Comparison of ENCODE assay signal across 27 mouse cellular contexts in genomic region chr3:119987245-119987852, GRCm38 (mm10).
A peak's percentile ranks its signal among the peaks of the same experiment; 100 is the strongest.
DNase-seq lines count a peak whose midpoint lies in the region; ATAC-seq and TF ChIP-seq lines count a peak whose summit lies in the region.
"Had no signal": no experiment of that assay in that cellular context is flagged by ENCODE, and none has a peak within 500 bp of the region (broad histone marks: within the 10 kb centered on the region; RNA-seq: fewer than 3 reads in every experiment).

No protein-coding gene starts in this region.

- H3K4me1 ChIP-seq in kidney, postnatal 0 days (replicated peaks; ENCODE audit: insufficient read depth, low read length): no peaks in the 10 kb centered on the region
- H3K4me1 ChIP-seq in lung, embryonic 14.5 days (ENCODE audit: insufficient read depth): no peaks in the 10 kb centered on the region
- no peaks in the 10 kb centered on the region for H3K4me1 ChIP-seq in lung, adult 2 months (ENCODE audit: control insufficient read depth, insufficient read depth, low read length)
- H3K4me1 ChIP-seq in lung, postnatal 0 days (ENCODE audit: insufficient read depth, low read depth, low read length): no peaks in the 10 kb centered on the region
- H3K4me1 ChIP-seq: embryonic facial prominence, embryonic 10.5 days; embryonic facial prominence, embryonic 13.5 days; forebrain, embryonic 10.5 days; forebrain, embryonic 13.5 days; heart, embryonic 10.5 days; heart, embryonic 13.5 days had no signal

- no peak overlapping the region for H3K4me3 ChIP-seq in kidney, postnatal 0 days (replicated peaks; ENCODE audit: low read depth, low read length)
- H3K4me3 ChIP-seq in lung, embryonic 14.5 days (ENCODE audit: low read depth, low read length): no peak overlapping the region
- no peak overlapping the region for H3K4me3 ChIP-seq in lung, adult 2 months (replicated peaks; ENCODE audit: extremely low read depth, low read depth, low read length)
- no peak overlapping the region for H3K4me3 ChIP-seq in lung, postnatal 0 days (ENCODE audit: low read depth, low read length)
- H3K4me3 ChIP-seq: embryonic facial prominence, embryonic 10.5 days; embryonic facial prominence, embryonic 13.5 days; forebrain, embryonic 10.5 days; forebrain, embryonic 13.5 days; heart, adult 2 months; heart, embryonic 10.5 days; heart, embryonic 13.5 days had no signal

- DNase-seq in kidney, postnatal 0 days (ENCODE audit: low spot score): peak; percentile 28
- DNase-seq in kidney, adult 11 months: no peak
- DNase-seq in lung, embryonic 14.5 days: peak; percentile 44
- no peak for DNase-seq in lung, adult 2 months
- peak; percentile 12 for DNase-seq in lung, postnatal 0 days (ENCODE audit: low spot score)
- DNase-seq in lung, adult 18-20 months: no peak
- DNase-seq: adrenal gland, adult 8-10 months; adrenal gland, postnatal 25 days; cerebellum, adult 11-12 months; cerebellum, adult 8-10 months; cerebellum, postnatal 10 days; cerebellum, postnatal 36 days; embryo, embryonic 11 days; gastrocnemius, postnatal 10 days; gastrocnemius, postnatal 36 days; heart, adult 2 months; heart, postnatal 14 days; heart, postnatal 4 days had no signal

- no peak overlapping the region for H3K4me2 ChIP-seq in kidney, postnatal 0 days (ENCODE audit: low read length)
- no peak overlapping the region for H3K4me2 ChIP-seq in lung, embryonic 14.5 days
- H3K4me2 ChIP-seq in lung, postnatal 0 days (replicated peaks; ENCODE audit: low read depth, low read length): no peak overlapping the region
- H3K4me2 ChIP-seq: embryonic facial prominence, embryonic 13.5 days; forebrain, embryonic 13.5 days; heart, embryonic 13.5 days; hindbrain, embryonic 14.5 days had no signal

- no peak overlapping the region for H3K27ac ChIP-seq in kidney, postnatal 0 days
- no peak overlapping the region for H3K27ac ChIP-seq in lung, embryonic 14.5 days (ENCODE audit: low read depth)
- no peak overlapping the region for H3K27ac ChIP-seq in lung, postnatal 0 days (ENCODE audit: low read length)
- H3K27ac ChIP-seq: embryonic facial prominence, embryonic 10.5 days; embryonic facial prominence, embryonic 13.5 days; forebrain, embryonic 10.5 days; forebrain, embryonic 13.5 days; heart, adult 2 months; heart, embryonic 10.5 days; heart, embryonic 13.5 days; hindbrain, embryonic 14.5 days had no signal

- no peak for ATAC-seq in kidney, postnatal 0 days (replicated peaks; ENCODE audit: low FRiP score, low read depth)
- 0 out of 2 replicates have a peak, but pooled peaks have one; percentile 28 for ATAC-seq in lung, embryonic 14.5 days (ENCODE audit: insufficient read depth)
- no peak for ATAC-seq in lung, postnatal 0 days
- ATAC-seq: activated CD4-positive, CD25-positive, alpha-beta regulatory T cell, adult 4 months; forebrain, embryonic 13.5 days; forebrain, embryonic 16.5 days had no signal

- H3K9ac ChIP-seq in kidney, postnatal 0 days (ENCODE audit: low read depth, low read length): no peak overlapping the region
- H3K9ac ChIP-seq in lung, embryonic 14.5 days: no peak overlapping the region
- H3K9ac ChIP-seq in lung, postnatal 0 days (replicated peaks; ENCODE audit: low read depth): no peak overlapping the region
- H3K9ac ChIP-seq: embryonic facial prominence, embryonic 13.5 days; forebrain, embryonic 13.5 days; heart, embryonic 13.5 days; hindbrain, embryonic 14.5 days had no signal

- no peak for TF ChIP-seq CTCF in kidney, postnatal 0 days (IDR thresholded peaks at IDR 0.05; ENCODE audit: low read depth)
- no peak for TF ChIP-seq CTCF in lung, embryonic 14.5 days (IDR thresholded peaks at IDR 0.05; ENCODE audit: low read depth)
- TF ChIP-seq CTCF in lung, adult 2 months (IDR thresholded peaks at IDR 0.05; ENCODE audit: insufficient read depth, low read length): no peak
- TF ChIP-seq CTCF in lung, postnatal 0 days (IDR thresholded peaks at IDR 0.05): no peak

- WGBS in kidney, postnatal 0 days: 68% methylated on average over 3 of the region's 3 CpGs
- WGBS in lung, embryonic 14.5 days: 58% methylated on average over 3 of the region's 3 CpGs
- 69% methylated on average over 3 of the region's 3 CpGs for WGBS in lung, adult 2 months
- 63% methylated on average over 3 of the region's 3 CpGs for WGBS in lung, postnatal 0 days

- H3K27me3 ChIP-seq in kidney, postnatal 0 days (ENCODE audit: insufficient read depth, low read length): no peaks in the 10 kb centered on the region
- no peaks in the 10 kb centered on the region for H3K27me3 ChIP-seq in lung, embryonic 14.5 days (ENCODE audit: insufficient read depth, low read length)
- H3K27me3 ChIP-seq in lung, postnatal 0 days (replicated peaks; ENCODE audit: insufficient read depth, low read length): no peaks in the 10 kb centered on the region
- H3K27me3 ChIP-seq: embryonic facial prominence, embryonic 13.5 days; forebrain, embryonic 13.5 days; heart, embryonic 13.5 days had no signal

- no peaks in the 10 kb centered on the region for H3K9me3 ChIP-seq in kidney, postnatal 0 days (replicated peaks; ENCODE audit: low read length)
- no peaks in the 10 kb centered on the region for H3K9me3 ChIP-seq in lung, embryonic 14.5 days (ENCODE audit: low read depth, low read length)
- no peaks in the 10 kb centered on the region for H3K9me3 ChIP-seq in lung, postnatal 0 days (ENCODE audit: low read length)
- H3K9me3 ChIP-seq: embryonic facial prominence, embryonic 10.5 days; embryonic facial prominence, embryonic 13.5 days; forebrain, embryonic 10.5 days; forebrain, embryonic 13.5 days; heart, embryonic 10.5 days; heart, embryonic 13.5 days had no signal

- no peak for TF ChIP-seq EP300 in lung, postnatal 0 days (IDR thresholded peaks at IDR 0.05)

- H3K36me3 ChIP-seq in kidney, postnatal 0 days (ENCODE audit: insufficient read depth, low read length): no peaks in the 10 kb centered on the region
- no peaks in the 10 kb centered on the region for H3K36me3 ChIP-seq in lung, embryonic 14.5 days (ENCODE audit: insufficient read depth)
- H3K36me3 ChIP-seq in lung, postnatal 0 days (ENCODE audit: insufficient read depth, low read length): no peaks in the 10 kb centered on the region
- H3K36me3 ChIP-seq: embryonic facial prominence, embryonic 10.5 days; embryonic facial prominence, embryonic 13.5 days; forebrain, embryonic 10.5 days; heart, embryonic 10.5 days; heart, embryonic 13.5 days had no signal

- no peak for TF ChIP-seq POLR2A in lung, adult 2 months (IDR thresholded peaks at IDR 0.05; ENCODE audit: borderline replicate concordance, extremely low read depth, low read depth, low read length)

Comparison
In these comparisons a context has a peak if more than half of its experiments do, and no peak if none do; other contexts are left out.
1. DNase-seq: peak in kidney, postnatal 0 days (single experiment), lung, embryonic 14.5 days (single experiment) and lung, postnatal 0 days (single experiment); none in kidney, adult 11 months (single experiment), lung, adult 2 months (single experiment) and lung, adult 18-20 months (0 of 2).